Mouse (Mus musculus) left cerebral cortex, postnatal 36 days (tissue): ENCODE results near the gene Arhgef28. TPM values are rescaled to one million over a fixed set of nuclear protein-coding genes. Genes with fewer than 3 reads are reported as not detected.

ENCODE experiments used
- DNase-seq, 2 experiments: peaks; one replicate each; pipeline ENCODE4 v3.0.0; 2021 to 2022; ENCODE audit warnings: low spot score in 2 of 2, mixed read lengths in 1 of 2
- intact Hi-C: fragments of 180-260 bp; cut with DNase I; formaldehyde crosslinking; loops from one replicate; pipeline ENCODE4 v1.15.1; 2025
- total RNA-seq, 2 experiments: library from RNA; stranded (reverse); gene quantifications; 2 replicates each; pipeline ENCODE4 v1.2.3; 2021

Arhgef28 gene
- total RNA-seq, 2 experiments from 2014 or later = 33.0 to 40.7 TPM

GRCm38 (mm10) chr13:97946422-97946821 lies 259.8 kb downstream of the Arhgef28 start:
- intact Hi-C loops = no loop called here
- no peak for DNase-seq

GRCm38 (mm10) chr13:97941909-97942680 lies 264.1 kb downstream of the Arhgef28 start:
- intact Hi-C loops = no loop called here

GRCm38 (mm10) chr13:97941099-97941498 lies 265.1 kb downstream of the Arhgef28 start:
- intact Hi-C loops = no loop called here
- no peak for DNase-seq

More at GRCm38 (mm10) chr13:97941909-97942680, 264.1 kb downstream of the Arhgef28 start:
- no peak for DNase-seq

GRCm38 (mm10) chr13:97939433-97940160 lies 266.6 kb downstream of the Arhgef28 start:
- no peak for DNase-seq
- intact Hi-C loops = loop anchor here (1.0 to 10.0 kb wide), 4 partner anchors 187 to 704 kb away; no protein-coding TSS in a partner anchor

- peak; percentile 78 to 89 for DNase-seq
- intact Hi-C loops = loop anchor here (1.0 to 10.0 kb wide), 4 partner anchors 186 to 703 kb away; no protein-coding TSS in a partner anchor
Observed at GRCm38 (mm10) chr13:97938596-97939297, 267.5 kb downstream of the Arhgef28 start.

GRCm38 (mm10) chr13:97937919-97938318 lies 268.3 kb downstream of the Arhgef28 start:
- intact Hi-C loops = loop anchor here (5.0 to 10.0 kb wide), 3 partner anchors 186 to 553 kb away; no protein-coding TSS in a partner anchor
- peak in 1 of 2 experiments; percentile 55 for DNase-seq

- no peak for DNase-seq
- intact Hi-C loops = no loop called here
Observed at GRCm38 (mm10) chr13:97928135-97928497, 278.1 kb downstream of the Arhgef28 start.

GRCm38 (mm10) chr13:97927376-97928134 lies 278.7 kb downstream of the Arhgef28 start:
- DNase-seq = no peak
- intact Hi-C loops = no loop called here

GRCm38 (mm10) chr13:97926371-97926770 lies 279.9 kb downstream of the Arhgef28 start:
- no peak for DNase-seq
- intact Hi-C loops = no loop called here

GRCm38 (mm10) chr13:97923009-97923408 lies 283.2 kb downstream of the Arhgef28 start:
- peak in 1 of 2 experiments; percentile 52 for DNase-seq
- intact Hi-C loops = no loop called here

- no peak for DNase-seq
- intact Hi-C loops = no loop called here
Observed at GRCm38 (mm10) chr13:97919590-97919989, 286.6 kb downstream of the Arhgef28 start.

GRCm38 (mm10) chr13:97918117-97918900 lies 287.9 kb downstream of the Arhgef28 start:
- peak in 1 of 2 experiments; percentile 27 for DNase-seq
- intact Hi-C loops = no loop called here

- intact Hi-C loops = no loop called here
- DNase-seq = peak; percentile 62 to 71
Observed at GRCm38 (mm10) chr13:97911013-97911412, 295.2 kb downstream of the Arhgef28 start.

- intact Hi-C loops = no loop called here
- DNase-seq = no peak
Observed at GRCm38 (mm10) chr13:97902821-97903220, 303.4 kb downstream of the Arhgef28 start.

GRCm38 (mm10) chr13:97900380-97900758 lies 305.9 kb downstream of the Arhgef28 start:
- intact Hi-C loops = no loop called here
- peak in 1 of 2 experiments; percentile 43 for DNase-seq

- DNase-seq = no peak
- intact Hi-C loops = no loop called here
Observed at GRCm38 (mm10) chr13:97899604-97900379, 306.4 kb downstream of the Arhgef28 start.

GRCm38 (mm10) chr13:97898590-97898989 lies 307.6 kb downstream of the Arhgef28 start:
- DNase-seq = no peak
- intact Hi-C loops = no loop called here
